Mouse (Mus musculus): ENCODE measurements around the gene Cideb.

Cideb gene

DNA sequence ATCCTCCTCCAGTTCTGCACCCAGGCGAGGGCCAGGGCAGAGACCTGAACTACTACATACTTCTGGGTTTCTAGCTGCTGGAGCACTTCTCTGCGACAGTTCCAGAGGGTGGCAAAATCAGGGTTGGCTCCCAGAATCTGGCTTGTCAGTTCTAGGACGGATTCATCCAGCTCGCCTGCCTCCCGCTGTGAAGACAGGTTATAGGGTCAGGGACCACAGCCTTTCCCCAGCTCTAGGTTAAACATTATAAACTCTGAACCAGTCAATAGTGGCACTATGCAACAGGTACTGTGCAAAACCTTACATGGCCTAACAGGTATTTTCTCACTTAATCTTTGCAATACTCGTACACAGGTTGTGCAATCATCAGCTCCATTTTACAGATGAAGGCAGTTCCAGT lies 37.2 kb downstream of the Cideb start:
- no peak for DNase-seq

DNA sequence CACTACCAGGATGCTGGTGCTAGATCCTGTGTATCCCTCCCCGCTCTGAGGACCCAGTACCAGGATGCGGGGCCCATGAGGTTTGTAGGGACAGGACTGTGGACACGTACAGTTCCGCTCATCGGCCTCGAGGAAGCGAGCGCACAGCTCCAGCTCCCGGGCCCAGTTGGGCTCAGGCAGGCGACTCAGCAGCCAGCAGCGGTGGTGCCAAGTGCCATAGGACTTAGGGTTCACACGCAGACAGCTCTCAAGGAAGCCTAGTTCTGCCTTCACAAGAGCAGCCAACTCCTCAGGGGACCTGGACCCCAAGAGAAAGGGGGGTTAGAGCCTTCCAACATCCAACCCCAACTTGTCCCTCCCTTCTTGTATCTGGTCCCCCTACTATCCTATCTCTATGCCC lies 37.6 kb downstream of the Cideb start:
- DNase-seq, result no peak

DNA sequence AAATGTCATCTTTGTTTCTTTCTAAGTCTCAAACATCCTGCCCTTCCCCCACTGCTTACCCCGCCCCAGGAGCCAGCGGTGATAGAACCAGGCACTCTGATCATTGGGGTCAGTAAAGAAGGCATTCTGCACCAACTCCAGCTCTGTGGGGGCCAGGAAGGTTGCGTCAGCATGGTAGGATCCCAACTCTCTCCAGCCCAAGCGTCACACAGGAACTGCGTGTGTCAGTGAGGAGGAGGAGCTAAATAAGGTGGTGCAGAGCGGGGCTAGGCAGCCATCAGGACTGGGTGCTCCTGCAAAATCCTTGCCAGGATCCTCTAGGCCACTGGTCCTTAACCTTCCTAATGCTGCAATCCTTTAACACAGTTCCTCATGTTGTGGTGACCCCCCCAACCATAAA lies 38.5 kb downstream of the Cideb start:
- no peak for DNase-seq

DNA sequence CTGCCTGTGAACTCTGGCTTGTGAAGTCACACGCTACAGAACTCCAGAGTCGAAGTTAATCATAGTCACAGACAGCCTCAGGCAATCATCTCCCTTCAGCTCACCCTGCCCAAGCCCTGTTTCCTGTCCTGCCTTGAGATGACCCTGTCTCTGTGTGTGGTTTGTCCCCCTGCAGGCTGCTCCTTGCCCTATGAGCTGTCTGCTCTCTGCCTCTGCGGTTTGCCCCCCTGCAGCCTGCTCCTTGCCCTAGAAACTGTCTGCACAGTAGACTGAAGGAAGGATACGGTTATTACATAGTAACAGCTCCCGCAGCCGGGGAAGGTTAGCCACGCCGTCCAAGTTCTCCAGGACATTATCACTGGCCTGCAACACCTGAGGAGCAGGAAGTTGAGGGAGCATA lies 41.4 kb downstream of the Cideb start:
- no peak for DNase-seq

DNA sequence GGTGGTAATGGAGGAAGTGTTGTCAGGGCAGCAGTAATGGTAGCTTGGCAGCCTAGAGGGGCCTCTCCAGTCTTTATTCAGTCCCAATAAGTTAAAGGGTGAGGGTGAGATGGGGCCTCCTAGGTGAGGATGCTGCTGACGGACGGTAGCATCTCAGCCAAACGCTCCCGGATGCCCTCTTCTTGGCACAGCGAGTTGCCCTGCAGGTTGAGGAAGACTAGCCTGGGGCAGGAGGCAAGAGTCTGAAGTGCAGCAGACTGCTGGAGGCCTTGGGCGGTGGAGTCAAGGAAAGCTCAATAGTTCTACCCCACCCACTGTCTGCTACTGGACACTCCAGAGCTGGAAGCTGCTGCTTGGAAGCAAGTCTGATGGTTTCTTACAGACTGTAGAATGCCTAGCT lies 42.0 kb downstream of the Cideb start:
- DNase-seq, result no peak

DNA sequence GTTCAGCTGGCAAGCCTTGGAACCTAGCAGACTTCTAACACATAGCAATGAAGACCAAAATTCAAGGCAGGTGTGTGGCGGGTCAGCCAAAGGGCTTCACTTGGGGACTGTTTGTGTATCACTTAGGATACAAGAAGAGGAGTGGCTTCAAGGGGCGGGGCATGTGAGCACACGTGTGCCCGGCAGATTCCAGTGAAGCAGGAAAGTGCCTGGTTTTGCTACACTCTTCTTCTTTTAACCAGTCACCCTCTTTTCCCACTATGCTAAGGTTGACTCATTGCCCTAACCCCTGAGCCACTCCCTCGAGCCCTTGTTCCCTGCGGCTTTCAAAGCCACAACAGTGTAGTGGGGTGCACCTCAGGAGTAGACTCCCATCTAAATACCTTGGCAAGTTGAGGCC lies 43.4 kb downstream of the Cideb start:
- peak; percentile 13 for DNase-seq

DNA sequence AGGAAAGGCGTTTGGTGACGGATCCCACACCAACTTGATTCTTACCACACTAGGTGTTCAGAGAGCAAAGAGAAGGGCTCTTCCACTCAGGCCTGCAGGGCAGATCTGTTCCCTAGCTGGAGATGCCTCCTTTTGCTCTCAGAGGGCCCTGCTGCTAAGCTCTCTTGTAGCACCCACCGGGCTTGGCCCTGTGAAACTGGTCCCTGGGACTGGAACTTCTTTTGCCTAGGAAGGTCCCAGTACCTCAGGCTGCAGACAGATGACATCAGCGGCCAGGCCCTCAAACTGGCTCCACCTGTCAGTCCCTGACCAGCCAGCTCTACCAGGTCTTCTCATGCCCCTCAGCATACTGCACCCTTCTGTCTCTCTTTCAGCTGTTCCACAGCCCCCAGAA lies 44.5 kb downstream of the Cideb start, which contains the start of gene Tgm1:
Tgm1 (minus strand) TSS at position 198 of the 394 bp plus-strand sequence.
- DNase-seq, result no peak

DNA sequence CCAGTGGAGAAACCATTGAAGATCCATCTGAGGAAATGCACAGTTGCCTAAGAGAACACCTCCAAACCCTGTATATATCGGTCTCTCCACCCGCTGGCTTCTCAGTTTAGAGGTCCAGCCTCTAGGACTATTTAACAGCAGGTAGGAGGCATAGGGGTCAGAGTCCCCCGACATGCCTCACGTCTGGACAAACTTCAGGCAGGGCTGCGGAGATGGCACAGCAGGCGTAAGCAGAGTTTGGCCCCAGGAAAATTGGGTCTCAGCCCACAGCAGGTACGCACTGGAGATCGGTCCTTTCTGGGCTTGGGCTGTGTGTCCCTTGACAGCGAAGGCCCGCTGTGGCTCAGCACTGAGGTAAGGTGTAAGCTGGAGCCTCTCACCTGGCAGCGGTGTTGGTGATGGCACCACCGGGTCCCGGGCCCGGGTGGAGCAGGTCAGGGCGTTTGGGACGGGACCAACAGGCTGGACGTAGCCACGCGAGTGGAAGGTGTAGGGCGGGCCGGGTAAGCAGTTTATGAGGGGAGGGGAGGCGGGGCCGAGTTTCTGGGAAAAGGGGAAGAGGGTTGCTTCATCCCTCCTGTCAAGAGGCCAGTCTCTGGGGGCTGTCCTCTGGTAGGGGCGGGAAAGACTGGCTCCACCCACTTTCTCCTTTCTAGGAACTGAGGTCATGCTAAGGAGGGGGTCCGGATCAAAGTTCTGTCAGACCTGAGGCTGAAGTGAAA lies 45.1 kb downstream of the Cideb start:
- DNase-seq, result peak; percentile 32

DNA sequence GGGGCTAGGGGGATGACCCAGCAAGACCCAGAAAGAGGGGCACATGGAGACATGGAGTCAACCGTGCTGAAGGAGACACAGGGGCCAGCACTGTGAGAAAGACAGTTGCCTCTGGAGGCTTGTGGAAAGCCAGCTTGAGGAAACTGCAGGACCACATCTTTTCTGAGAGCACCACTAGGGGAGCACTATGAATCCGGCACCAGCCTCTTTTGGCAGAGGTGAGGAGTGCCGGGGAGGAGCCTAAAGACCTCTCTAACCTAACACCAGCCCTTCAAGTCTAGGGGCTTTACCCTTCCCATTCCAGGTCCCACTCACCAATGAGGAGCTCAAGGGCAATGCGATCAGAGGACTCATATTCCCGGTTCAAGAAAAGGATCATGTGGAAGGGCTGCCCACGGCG lies 46.5 kb downstream of the Cideb start:
- DNase-seq, result no peak

DNA sequence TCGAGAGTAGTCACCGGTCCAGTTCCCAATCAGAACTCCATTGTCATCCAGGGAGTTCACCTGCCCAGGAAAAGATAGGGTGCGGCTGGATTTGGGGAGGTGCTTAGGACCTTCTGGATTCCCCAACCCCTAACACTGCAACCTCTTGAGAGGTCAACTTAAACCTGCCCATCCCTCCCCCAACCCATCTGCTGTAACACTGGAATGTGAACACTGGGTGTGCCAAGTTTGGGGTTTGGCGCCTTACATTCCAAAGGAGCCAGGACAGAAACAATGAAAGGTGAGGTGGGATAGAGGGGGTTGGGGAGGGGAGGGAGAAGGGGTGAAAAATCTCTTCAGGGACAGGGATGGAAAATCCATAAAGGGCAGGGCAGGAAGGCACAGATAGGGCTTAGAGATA lies 48.7 kb downstream of the Cideb start:
- no peak for DNase-seq

DNA sequence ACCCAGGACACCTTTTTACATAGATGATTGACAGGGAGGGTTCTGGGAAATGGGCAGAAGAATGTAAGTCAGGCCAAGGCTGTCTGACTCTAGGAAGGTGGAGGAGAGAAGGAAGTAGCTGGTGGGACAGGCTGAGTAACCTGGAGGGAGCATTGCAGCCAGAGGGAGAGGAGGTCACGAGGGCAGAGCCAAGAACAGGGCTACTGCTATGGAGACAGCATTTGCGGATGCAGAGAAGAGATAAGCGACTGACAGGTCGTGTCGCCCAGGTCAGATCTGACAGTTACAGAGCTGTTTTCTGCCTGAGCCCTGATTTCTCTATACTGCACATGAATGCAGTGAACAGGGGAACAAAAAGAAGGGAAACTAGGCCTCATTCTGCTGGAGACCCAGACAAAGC lies 50.9 kb downstream of the Cideb start:
- no peak for DNase-seq

DNA sequence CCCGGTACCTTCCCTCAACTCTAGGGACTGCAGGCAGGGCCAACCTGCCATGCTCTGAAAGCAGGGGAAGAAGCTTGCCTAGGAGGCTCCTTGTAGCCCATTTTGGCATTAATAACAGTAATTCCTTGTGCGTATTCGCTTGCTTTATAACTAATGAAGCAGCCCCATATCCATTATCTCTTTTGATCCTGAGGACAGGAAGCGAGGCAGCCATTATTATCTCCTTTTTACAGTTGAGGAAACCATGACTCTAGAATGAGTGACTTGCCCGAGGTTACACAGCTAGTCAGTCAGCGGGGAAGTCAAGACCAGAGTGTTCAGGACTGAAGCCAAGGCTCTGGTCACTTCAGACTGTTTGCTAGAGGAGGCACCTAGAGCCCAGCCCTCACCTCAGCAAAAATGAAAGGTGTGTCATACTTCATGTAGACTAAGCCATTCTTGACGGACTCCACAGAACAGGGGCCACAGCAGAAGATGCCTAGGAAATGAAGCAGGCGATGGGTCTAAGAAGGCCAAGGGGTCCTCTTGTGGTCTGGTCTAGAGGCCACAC lies 52.1 kb downstream of the Cideb start:
- DNase-seq, result no peak

Measured in embryo, embryonic 11 days (tissue).